25 mouse cellular contexts compared by ENCODE assay signal in genomic region chr6:15192877-15193276, GRCm38 (mm10).
A peak's percentile ranks its signal among the peaks of the same experiment; 100 is the strongest.
DNase-seq lines count a peak whose midpoint lies in the region; ATAC-seq and TF ChIP-seq lines count a peak whose summit lies in the region.
"Had no signal": no experiment of that assay in that cellular context is flagged by ENCODE, and none has a peak within 500 bp of the region (broad histone marks: within the 10 kb centered on the region; RNA-seq: fewer than 3 reads in every experiment).

No protein-coding gene starts in this region.

- no peaks in the 10 kb centered on the region for H3K79me2 ChIP-seq in CH12.LX (replicated peaks; ENCODE audit: control insufficient read depth, extremely low read depth, insufficient read depth, poor library complexity, severe bottlenecking)

- no peak for TF ChIP-seq EP300 in CH12.LX (IDR thresholded peaks at IDR 0.05; ENCODE audit: low read length)

- intact Hi-C loops in gastrocnemius, postnatal 36 days (cut with DNase I): loop anchor here (10.0 kb wide), 1 partner anchor 222 kb away; no protein-coding TSS in a partner anchor

- no peak for TF ChIP-seq POLR2A in CH12.LX (IDR thresholded peaks at IDR 0.05; ENCODE audit: low read depth, low read length)

- no peaks in the 10 kb centered on the region for H3K4me1 ChIP-seq in hindbrain, postnatal 0 days (ENCODE audit: insufficient read depth, low read length)
- no peaks in the 10 kb centered on the region for H3K4me1 ChIP-seq in hindbrain, embryonic 11.5 days (replicated peaks; ENCODE audit: control insufficient read depth, insufficient read depth, low read length)
- no peaks in the 10 kb centered on the region for H3K4me1 ChIP-seq in lung, embryonic 14.5 days (ENCODE audit: insufficient read depth)
- H3K4me1 ChIP-seq in CH12.LX (ENCODE audit: control insufficient read depth in 1 of 2, insufficient read depth in 2 of 2): no peaks in the 10 kb centered on the region
- H3K4me1 ChIP-seq: heart, embryonic 12.5 days; liver, embryonic 13.5 days had no signal

- WGBS in hindbrain, postnatal 0 days: 79% methylated on average over 5 of the region's 5 CpGs
- whole genome bisulfite sequencing in hindbrain, embryonic 11.5 days: 70% methylated on average over 5 of the region's 5 CpGs
- WGBS in lung, embryonic 14.5 days: 66% methylated on average over 5 of the region's 5 CpGs

- no peaks in the 10 kb centered on the region for H3K27me3 ChIP-seq in hindbrain, postnatal 0 days (ENCODE audit: insufficient read depth, low read length)
- H3K27me3 ChIP-seq in hindbrain, embryonic 11.5 days (ENCODE audit: control insufficient read depth, insufficient read depth, low read length): no peaks in the 10 kb centered on the region
- H3K27me3 ChIP-seq in lung, embryonic 14.5 days (ENCODE audit: insufficient read depth, low read length): no peaks in the 10 kb centered on the region
- H3K27me3 ChIP-seq in CH12.LX (replicated peaks): no peaks in the 10 kb centered on the region
- H3K27me3 ChIP-seq: forebrain, embryonic 13.5 days; heart, embryonic 12.5 days; kidney, embryonic 15.5 days; liver, embryonic 13.5 days had no signal

- in situ Hi-C loops in CH12.LX (cut with MboI; ENCODE audit: low pct_ligation_motif_present, low pct_unique_long_range_greater_than_20kb, low sequenced_read_pairs): no loop called here

- peak; percentile 6 for TF ChIP-seq RAD21 in CH12.LX (IDR thresholded peaks at IDR 0.05; ENCODE audit: low read depth, low read length)

- dilution Hi-C loops in CH12.LX (cut with MboI; ENCODE audit: extremely low pct_ligation_motif_present, extremely low pct_unique_long_range_greater_than_20kb, low sequenced_read_pairs): no loop called here

- peak; percentile 30; the same call in 1 of the 2 replicates for ATAC-seq in hindbrain, postnatal 0 days
- ATAC-seq in hindbrain, embryonic 11.5 days (ENCODE audit: low FRiP score): no peak
- ATAC-seq in lung, embryonic 14.5 days (ENCODE audit: insufficient read depth): no peak
- ATAC-seq: CD4-positive, CD25-positive, alpha-beta regulatory T cell, adult 4 months; forebrain, embryonic 13.5 days had no signal

- no peak overlapping the region for H3K4me2 ChIP-seq in hindbrain, postnatal 0 days (ENCODE audit: low read depth, low read length)
- no peak overlapping the region for H3K4me2 ChIP-seq in hindbrain, embryonic 11.5 days (replicated peaks; ENCODE audit: low read depth, low read length)
- H3K4me2 ChIP-seq in lung, embryonic 14.5 days: no peak overlapping the region
- H3K4me2 ChIP-seq in CH12.LX (ENCODE audit: insufficient read depth, low read depth, poor library complexity, severe bottlenecking): no peak overlapping the region
- H3K4me2 ChIP-seq: forebrain, embryonic 13.5 days; heart, embryonic 12.5 days; kidney, embryonic 15.5 days; liver, embryonic 13.5 days had no signal

- no peak overlapping the region for H3K4me3 ChIP-seq in hindbrain, postnatal 0 days (ENCODE audit: low read length)
- H3K4me3 ChIP-seq in hindbrain, embryonic 11.5 days (ENCODE audit: low read depth, low read length): no peak overlapping the region
- no peak overlapping the region for H3K4me3 ChIP-seq in lung, embryonic 14.5 days (ENCODE audit: low read depth, low read length)
- no peak overlapping the region for H3K4me3 ChIP-seq in CH12.LX (replicated peaks in 1 of 3; ENCODE audit: low read depth in 2 of 3, low read length in 2 of 3, poor library complexity in 1 of 3)
- H3K4me3 ChIP-seq: forebrain, embryonic 13.5 days; heart, embryonic 12.5 days; kidney, embryonic 15.5 days; liver, embryonic 13.5 days had no signal

- no peaks in the 10 kb centered on the region for H3K9me3 ChIP-seq in hindbrain, postnatal 0 days (ENCODE audit: low read length)
- no peaks in the 10 kb centered on the region for H3K9me3 ChIP-seq in hindbrain, embryonic 11.5 days (ENCODE audit: control insufficient read depth, low read length)
- no peaks in the 10 kb centered on the region for H3K9me3 ChIP-seq in lung, embryonic 14.5 days (ENCODE audit: low read depth, low read length)
- no peaks in the 10 kb centered on the region for H3K9me3 ChIP-seq in CH12.LX (replicated peaks; ENCODE audit: low read length)
- H3K9me3 ChIP-seq: forebrain, embryonic 13.5 days; heart, embryonic 12.5 days; kidney, embryonic 15.5 days; liver, embryonic 13.5 days had no signal

- no peak for DNase-seq in hindbrain, postnatal 0 days (ENCODE audit: low spot score)
- DNase-seq in hindbrain, embryonic 11.5 days (ENCODE audit: low spot score): no peak
- no peak for DNase-seq in lung, embryonic 14.5 days
- no peak for DNase-seq in lung, postnatal 36 days
- no peak for DNase-seq in CH12.LX (ENCODE audit: extremely low read depth)
- peak; percentile 4 for DNase-seq in ZHBTc4 (ENCODE audit: low read depth, low spot score)
- no peak for DNase-seq in gastrocnemius, postnatal 36 days
- DNase-seq: adrenal gland, postnatal 10 days; cerebellum, adult 11 months; cerebellum, adult 9-10 months; cerebellum, postnatal 36 days; gastrocnemius, postnatal 10 days; heart, postnatal 10 days; kidney, adult 11 months; kidney, postnatal 36 days; layer of hippocampus, postnatal 36 days; left cerebral cortex, postnatal 4 days; liver, embryonic 13.5 days; lung, adult 2 months; lung, postnatal 4 days; thymus, postnatal 4 days had no signal

- no peaks in the 10 kb centered on the region for H3K36me3 ChIP-seq in hindbrain, postnatal 0 days (ENCODE audit: insufficient read depth, low read length)
- H3K36me3 ChIP-seq in hindbrain, embryonic 11.5 days (ENCODE audit: control insufficient read depth, insufficient read depth, low read length): no peaks in the 10 kb centered on the region
- H3K36me3 ChIP-seq in lung, embryonic 14.5 days (ENCODE audit: insufficient read depth): no peaks in the 10 kb centered on the region
- no peaks in the 10 kb centered on the region for H3K36me3 ChIP-seq in CH12.LX (replicated peaks in 1 of 2; ENCODE audit: control insufficient read depth in 1 of 2, insufficient read depth in 1 of 2, low read length in 1 of 2)
- H3K36me3 ChIP-seq: heart, embryonic 12.5 days; kidney, embryonic 15.5 days; liver, embryonic 13.5 days had no signal

- no peak overlapping the region for H3K27ac ChIP-seq in hindbrain, postnatal 0 days
- no peak overlapping the region for H3K27ac ChIP-seq in hindbrain, embryonic 11.5 days (ENCODE audit: low read depth, low read length)
- H3K27ac ChIP-seq in lung, embryonic 14.5 days (ENCODE audit: low read depth): no peak overlapping the region
- H3K27ac ChIP-seq in CH12.LX (ENCODE audit: insufficient read depth, low read depth): no peak overlapping the region
- H3K27ac ChIP-seq: forebrain, embryonic 13.5 days; kidney, embryonic 15.5 days; liver, embryonic 13.5 days had no signal

- H3K9ac ChIP-seq in hindbrain, postnatal 0 days (replicated peaks; ENCODE audit: low read length): no peak overlapping the region
- no peak overlapping the region for H3K9ac ChIP-seq in hindbrain, embryonic 11.5 days (ENCODE audit: low read depth, low read length)
- H3K9ac ChIP-seq in lung, embryonic 14.5 days: no peak overlapping the region
- H3K9ac ChIP-seq in CH12.LX (ENCODE audit: insufficient read depth, low read depth): no peak overlapping the region
- H3K9ac ChIP-seq: forebrain, embryonic 13.5 days; heart, embryonic 12.5 days; kidney, embryonic 15.5 days; liver, embryonic 13.5 days had no signal

- peak; percentile 55 for TF ChIP-seq CTCF in hindbrain, postnatal 0 days (IDR thresholded peaks at IDR 0.05; ENCODE audit: low read depth)
- peak; percentile 18; the same call in 1 of the 2 replicates for TF ChIP-seq CTCF in lung, embryonic 14.5 days (IDR thresholded peaks at IDR 0.05; ENCODE audit: low read depth)
- peak in 1 of 2 experiments; percentile 24; a peak in 1 of 4 replicates for TF ChIP-seq CTCF in CH12.LX (conservative IDR thresholded peaks at IDR 0.05 in 1 of 2, IDR thresholded peaks at IDR 0.05 in 1 of 2; ENCODE audit: low read depth in 2 of 2, low read length in 2 of 2)

TF ChIP-seq in CH12.LX, 34 proteins besides CTCF, POLR2A, EP300 and RAD21:
- TF ChIP-seq KAT2A (IDR thresholded peaks at IDR 0.05; ENCODE audit: insufficient replicate concordance, low read length) (no peak), CHD2 (IDR thresholded peaks at IDR 0.05; ENCODE audit: low read length) (no peak), SMC3 (IDR thresholded peaks at IDR 0.05; ENCODE audit: low read depth, low read length) (no peak), JUND (conservative IDR thresholded peaks at IDR 0.05; ENCODE audit: low read depth, low read length) (no peak), JUN (IDR thresholded peaks at IDR 0.05; ENCODE audit: insufficient read depth, low read depth, low read length) (no peak), MXI1 (IDR thresholded peaks at IDR 0.05; ENCODE audit: low read depth, low read length) (no peak), TCF12 (IDR thresholded peaks at IDR 0.05; ENCODE audit: low read depth, low read length) (no peak)
